Mouse (Mus musculus): Measurements from ENCODE around the gene Psmg3. TPM values are rescaled to one million over a fixed set of nuclear protein-coding genes. Genes with fewer than 3 reads are reported as not detected.
A peak's percentile ranks its signal among the peaks of the same experiment; 100 is the strongest.

The Psmg3 gene
- polyA plus RNA-seq, 1 experiment from 2014 or later = 61.0 TPM

DNA sequence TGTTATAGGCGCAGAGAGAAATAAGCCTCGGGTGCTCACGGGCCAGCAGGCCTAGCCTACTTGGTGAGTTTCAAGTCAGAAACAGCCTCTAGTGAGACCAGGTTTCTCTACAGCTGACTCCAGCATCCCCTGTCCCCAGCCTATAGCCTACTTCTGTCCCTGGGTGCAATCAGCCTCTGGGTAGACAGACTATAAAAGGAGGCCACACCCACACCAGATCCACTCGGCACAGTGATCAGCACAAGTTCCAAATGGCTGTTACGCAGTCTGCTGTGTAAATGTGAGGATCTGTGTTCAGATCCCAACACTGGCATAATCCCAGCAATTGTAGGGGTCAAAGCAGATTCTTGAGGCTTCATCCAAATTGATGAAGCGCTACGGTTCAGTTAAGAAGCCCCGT lies 23.5 kb downstream of the Psmg3 start:
- DNase-seq (ENCODE audit: low spot score) (no peak), ATAC-seq (replicated peaks; ENCODE audit: low FRiP score, low read depth) (no peak)
- peaks cover 19% of the 10 kb centered on the region for H3K36me3 ChIP-seq (ENCODE audit: insufficient read depth, low read length)
- H3K4me3 ChIP-seq (replicated peaks; ENCODE audit: low read depth, low read length) = no peak overlapping the region
- H3K27me3 ChIP-seq (ENCODE audit: insufficient read depth, low read length) = no peaks in the 10 kb centered on the region
- TF ChIP-seq CTCF (IDR thresholded peaks at IDR 0.05; ENCODE audit: low read depth) = no peak
- WGBS = 70% methylated on average over 8 of the region's 8 CpGs
- H3K9ac ChIP-seq (ENCODE audit: low read depth, low read length) = no peak overlapping the region
- no peaks in the 10 kb centered on the region for H3K9me3 ChIP-seq (replicated peaks; ENCODE audit: low read length)
- no peak overlapping the region for H3K27ac ChIP-seq
- peaks cover 8% of the 10 kb centered on the region; the same call in 1 of the 2 replicates for H3K4me1 ChIP-seq (replicated peaks; ENCODE audit: insufficient read depth, low read length)
- no peak overlapping the region for H3K4me2 ChIP-seq (ENCODE audit: low read length)

- DNase-seq (ENCODE audit: low spot score) (no peak), ATAC-seq (replicated peaks; ENCODE audit: low FRiP score, low read depth) (no peak)
- Histone ChIP-seq H3K27me3 (ENCODE audit: insufficient read depth, low read length) (no peaks in the 10 kb centered on the region), H3K9me3 (replicated peaks; ENCODE audit: low read length) (no peaks in the 10 kb centered on the region), H3K9ac (ENCODE audit: low read depth, low read length) (no peak overlapping the region), H3K4me1 (replicated peaks; ENCODE audit: insufficient read depth, low read length) (peaks cover 21% of the 10 kb centered on the region), H3K4me2 (ENCODE audit: low read length) (no peak overlapping the region), H3K36me3 (ENCODE audit: insufficient read depth, low read length) (peaks cover 19% of the 10 kb centered on the region), H3K4me3 (replicated peaks; ENCODE audit: low read depth, low read length) (no peak overlapping the region), H3K27ac (no peak overlapping the region)
- WGBS = 93% methylated on average over 10 of the region's 10 CpGs
- no peak for TF ChIP-seq CTCF (IDR thresholded peaks at IDR 0.05; ENCODE audit: low read depth)
These were observed 24.8 kb downstream of the Psmg3 start for GRCm38 (mm10) chr5:139801880-139802279.

DNA sequence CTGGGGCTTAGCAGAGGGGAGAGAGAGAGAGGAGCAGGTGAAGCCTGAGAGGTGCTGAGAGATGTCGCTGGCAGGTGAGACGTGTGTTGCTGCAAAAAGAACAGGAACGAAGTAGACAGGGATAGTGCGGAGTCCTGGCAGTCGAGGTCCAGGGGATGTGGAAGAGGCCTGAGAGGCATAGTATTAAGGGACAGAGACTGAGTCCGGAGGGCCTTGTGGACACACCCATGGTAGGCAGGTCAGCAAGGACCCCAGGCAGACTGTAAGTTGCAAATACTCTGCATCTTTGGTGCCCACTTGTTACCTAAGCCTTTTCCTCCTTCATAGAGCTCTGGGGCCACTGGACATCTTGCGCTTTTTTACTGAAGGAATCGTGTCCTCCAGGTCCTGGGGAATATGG lies 25.5 kb downstream of the Psmg3 start:
- no peak for DNase-seq (ENCODE audit: low spot score)
- H3K27ac ChIP-seq = no peak overlapping the region
- H3K36me3 ChIP-seq (ENCODE audit: insufficient read depth, low read length) = peaks cover 19% of the 10 kb centered on the region
- no peaks in the 10 kb centered on the region for H3K27me3 ChIP-seq (ENCODE audit: insufficient read depth, low read length)
- 96% methylated on average over 8 of the region's 8 CpGs for WGBS
- no peak overlapping the region for H3K4me2 ChIP-seq (ENCODE audit: low read length)
- H3K9me3 ChIP-seq (replicated peaks; ENCODE audit: low read length) = no peaks in the 10 kb centered on the region
- TF ChIP-seq CTCF (IDR thresholded peaks at IDR 0.05; ENCODE audit: low read depth) = no peak
- no peak overlapping the region for H3K9ac ChIP-seq (ENCODE audit: low read depth, low read length)
- ATAC-seq (replicated peaks; ENCODE audit: low FRiP score, low read depth) = no peak
- H3K4me1 ChIP-seq (replicated peaks; ENCODE audit: insufficient read depth, low read length) = peaks cover 27% of the 10 kb centered on the region
- no peak overlapping the region for H3K4me3 ChIP-seq (replicated peaks; ENCODE audit: low read depth, low read length)

- Histone ChIP-seq H3K4me1 (replicated peaks; ENCODE audit: insufficient read depth, low read length) (peaks cover 33% of the 10 kb centered on the region), H3K27ac (no peak overlapping the region), H3K9ac (ENCODE audit: low read depth, low read length) (no peak overlapping the region), H3K36me3 (ENCODE audit: insufficient read depth, low read length) (peaks cover 19% of the 10 kb centered on the region), H3K4me3 (replicated peaks; ENCODE audit: low read depth, low read length) (no peak overlapping the region), H3K9me3 (replicated peaks; ENCODE audit: low read length) (no peaks in the 10 kb centered on the region), H3K27me3 (ENCODE audit: insufficient read depth, low read length) (no peaks in the 10 kb centered on the region), H3K4me2 (ENCODE audit: low read length) (no peak overlapping the region)
- no peak for TF ChIP-seq CTCF (IDR thresholded peaks at IDR 0.05; ENCODE audit: low read depth)
- DNase-seq (ENCODE audit: low spot score) (no peak), ATAC-seq (replicated peaks; ENCODE audit: low FRiP score, low read depth) (no peak)
- 88% methylated on average over 33 of the region's 33 CpGs for WGBS
These were observed 26.7 kb downstream of the Psmg3 start for GRCm38 (mm10) chr5:139799801-139800590.

GRCm38 (mm10) chr5:139799041-139799440 lies 27.6 kb downstream of the Psmg3 start:
- no peak for TF ChIP-seq CTCF (IDR thresholded peaks at IDR 0.05; ENCODE audit: low read depth)
- Histone ChIP-seq H3K4me2 (ENCODE audit: low read length) (no peak overlapping the region), H3K4me1 (replicated peaks; ENCODE audit: insufficient read depth, low read length) (peaks cover 38% of the 10 kb centered on the region), H3K4me3 (replicated peaks; ENCODE audit: low read depth, low read length) (no peak overlapping the region), H3K27ac (no peak overlapping the region), H3K9ac (ENCODE audit: low read depth, low read length) (no peak overlapping the region), H3K27me3 (ENCODE audit: insufficient read depth, low read length) (no peaks in the 10 kb centered on the region), H3K9me3 (replicated peaks; ENCODE audit: low read length) (no peaks in the 10 kb centered on the region), H3K36me3 (ENCODE audit: insufficient read depth, low read length) (peaks cover 19% of the 10 kb centered on the region)
- ATAC-seq (replicated peaks; ENCODE audit: low FRiP score, low read depth) (no peak), DNase-seq (ENCODE audit: low spot score) (no peak)
- 90% methylated on average over 9 of the region's 9 CpGs for WGBS

GRCm38 (mm10) chr5:139798168-139798900 lies 28.4 kb downstream of the Psmg3 start:
- ATAC-seq (replicated peaks; ENCODE audit: low FRiP score, low read depth) (no peak), DNase-seq (ENCODE audit: low spot score) (peak; percentile 11)
- Histone ChIP-seq H3K4me2 (ENCODE audit: low read length) (peak overlapping the region; percentile 51), H3K36me3 (ENCODE audit: insufficient read depth, low read length) (peaks cover 19% of the 10 kb centered on the region), H3K9me3 (replicated peaks; ENCODE audit: low read length) (no peaks in the 10 kb centered on the region), H3K9ac (ENCODE audit: low read depth, low read length) (no peak overlapping the region), H3K27me3 (ENCODE audit: insufficient read depth, low read length) (no peaks in the 10 kb centered on the region), H3K4me3 (replicated peaks; ENCODE audit: low read depth, low read length) (no peak overlapping the region), H3K27ac (no peak overlapping the region), H3K4me1 (replicated peaks; ENCODE audit: insufficient read depth, low read length) (peaks cover 41% of the 10 kb centered on the region)
- no peak for TF ChIP-seq CTCF (IDR thresholded peaks at IDR 0.05; ENCODE audit: low read depth)
- 45% methylated on average over 11 of the region's 12 CpGs for WGBS
